Mouse (Mus musculus) myocyte (in vitro differentiated cells): Measurements from ENCODE around the gene Piwil1.

Experiments used
- CEBPB ChIP-seq: IDR thresholded peaks from 2 replicates; pipeline ENCODE4 v1.6.1; 2011; ENCODE audit warnings: mild to moderate bottlenecking, moderate library complexity; ENCODE audit not compliant: poor library complexity, insufficient read depth, severe bottlenecking
- E2F4 ChIP-seq: IDR thresholded peaks from one replicate; pipeline ENCODE4 v1.6.1; 2011; ENCODE audit warnings: mild to moderate bottlenecking, control low read depth, moderate library complexity; ENCODE audit not compliant: insufficient read depth
- MAX ChIP-seq: IDR thresholded peaks from one replicate; pipeline ENCODE4 v1.6.1; 2011; ENCODE audit warnings: low read depth, mild to moderate bottlenecking, control low read depth
- MYOD1 ChIP-seq, 3 experiments: IDR thresholded peaks; one replicate each; pipeline ENCODE4 v1.6.1; 2011; ENCODE audit warnings: control low read depth in 2 of 3, low read depth in 2 of 3, mild to moderate bottlenecking in 2 of 3, moderate library complexity in 1 of 3; ENCODE audit not compliant: insufficient read length in 2 of 3, control insufficient read depth in 1 of 3
- POLR2A ChIP-seq: IDR thresholded peaks from one replicate; pipeline ENCODE4 v1.6.1; 2011; ENCODE audit warnings: low read depth, mild to moderate bottlenecking, control low read depth, moderate library complexity; ENCODE audit not compliant: insufficient read length
- POLR2AphosphoS2 ChIP-seq: IDR thresholded peaks from one replicate; pipeline ENCODE4 v1.6.1; 2011; ENCODE audit warnings: low read depth, control low read depth; ENCODE audit not compliant: insufficient read length
- REST ChIP-seq: IDR thresholded peaks from one replicate; pipeline ENCODE4 v1.6.1; 2011; ENCODE audit warnings: mild to moderate bottlenecking, control low read depth, moderate library complexity; ENCODE audit not compliant: insufficient read depth, insufficient read length
- SRF ChIP-seq: IDR thresholded peaks from one replicate; pipeline ENCODE4 v1.6.1; 2011; ENCODE audit warnings: low read depth; ENCODE audit not compliant: control insufficient read depth, insufficient read length
- TCF12 ChIP-seq: IDR thresholded peaks from one replicate; pipeline ENCODE4 v1.6.1; 2011; ENCODE audit warnings: mild to moderate bottlenecking, control low read depth; ENCODE audit not compliant: poor library complexity, insufficient read depth, severe bottlenecking
- TCF3 ChIP-seq: IDR thresholded peaks from one replicate; pipeline ENCODE4 v1.6.1; 2011; ENCODE audit warnings: low read depth, control low read depth; ENCODE audit not compliant: insufficient read length
- USF1 ChIP-seq: IDR thresholded peaks from one replicate; pipeline ENCODE4 v1.6.1; 2011; ENCODE audit warnings: low read depth, mild to moderate bottlenecking, control low read depth, moderate library complexity

GRCm38 (mm10) chr5:128739168-128739837 lies 37.0 kb downstream of the Piwil1 start:
- no peak for TF ChIP-seq SRF
- TF ChIP-seq POLR2AphosphoS2 = no peak
- no peak for TF ChIP-seq CEBPB
- no peak for TF ChIP-seq POLR2A
- no peak for TF ChIP-seq MAX
- TF ChIP-seq USF1 = no peak
- TF ChIP-seq TCF12 = no peak
- no peak for TF ChIP-seq TCF3
- no peak for TF ChIP-seq REST
- TF ChIP-seq MYOD1 (IDR thresholded peaks at IDR 0.05; ENCODE audit: control insufficient read depth in 1 of 3, insufficient read length in 2 of 3, low read depth in 2 of 3) = no peak
- no peak for TF ChIP-seq E2F4
